Mouse (Mus musculus): ENCODE data around the gene Sorcs1.

Gene Sorcs1

GRCm38 (mm10) chr19:50294205-50294604 is 384.2 kb downstream of the Sorcs1 start:
- no peak for DNase-seq (ENCODE audit: extremely low spot score, low read depth, low spot score)

- peak; percentile 2 for DNase-seq (ENCODE audit: extremely low spot score, low read depth, low spot score)
Observed at GRCm38 (mm10) chr19:50264450-50264849, 414.0 kb downstream of the Sorcs1 start.

GRCm38 (mm10) chr19:50258718-50259413 is 419.6 kb downstream of the Sorcs1 start:
- peak; percentile 42 for DNase-seq (ENCODE audit: extremely low spot score, low read depth, low spot score)

- DNase-seq (ENCODE audit: extremely low spot score, low read depth, low spot score) = no peak
Observed at GRCm38 (mm10) chr19:50220476-50220875, 458.0 kb downstream of the Sorcs1 start.

- no peak for DNase-seq (ENCODE audit: extremely low spot score, low read depth, low spot score)
Observed at GRCm38 (mm10) chr19:50214466-50215228, 463.8 kb downstream of the Sorcs1 start.

GRCm38 (mm10) chr19:50210456-50210855 is 468.0 kb downstream of the Sorcs1 start:
- no peak for DNase-seq (ENCODE audit: extremely low spot score, low read depth, low spot score)

GRCm38 (mm10) chr19:50204341-50204740 is 474.1 kb downstream of the Sorcs1 start:
- no peak for DNase-seq (ENCODE audit: extremely low spot score, low read depth, low spot score)

GRCm38 (mm10) chr19:50196592-50196991 is 481.9 kb downstream of the Sorcs1 start:
- DNase-seq (ENCODE audit: extremely low spot score, low read depth, low spot score) = no peak

GRCm38 (mm10) chr19:50185769-50186715 is 492.4 kb downstream of the Sorcs1 start:
- no peak for DNase-seq (ENCODE audit: extremely low spot score, low read depth, low spot score)

- peak; percentile 26 for DNase-seq (ENCODE audit: extremely low spot score, low read depth, low spot score)
Observed at GRCm38 (mm10) chr19:50184901-50185623, 493.4 kb downstream of the Sorcs1 start.

GRCm38 (mm10) chr19:50178851-50179250 is 499.6 kb downstream of the Sorcs1 start:
- DNase-seq (ENCODE audit: extremely low spot score, low read depth, low spot score) = no peak

- no peak for DNase-seq (ENCODE audit: extremely low spot score, low read depth, low spot score)
Observed at GRCm38 (mm10) chr19:50178151-50178550, 500.3 kb downstream of the Sorcs1 start.

GRCm38 (mm10) chr19:50171849-50172248 is 506.6 kb downstream of the Sorcs1 start:
- DNase-seq (ENCODE audit: extremely low spot score, low read depth, low spot score) = no peak

- no peak for DNase-seq (ENCODE audit: extremely low spot score, low read depth, low spot score)
Observed at GRCm38 (mm10) chr19:50151111-50151510, 527.3 kb downstream of the Sorcs1 start.

GRCm38 (mm10) chr19:50145919-50146318 is 532.5 kb downstream of the Sorcs1 start:
- no peak for DNase-seq (ENCODE audit: extremely low spot score, low read depth, low spot score)

- DNase-seq (ENCODE audit: extremely low spot score, low read depth, low spot score) = no peak
Observed at GRCm38 (mm10) chr19:50141853-50142252, 536.6 kb downstream of the Sorcs1 start.

- no peak for DNase-seq (ENCODE audit: extremely low spot score, low read depth, low spot score)
Observed at GRCm38 (mm10) chr19:50134656-50135055, 543.8 kb downstream of the Sorcs1 start.

GRCm38 (mm10) chr19:50105842-50106585 is 572.4 kb downstream of the Sorcs1 start:
- DNase-seq (ENCODE audit: extremely low spot score, low read depth, low spot score) = no peak

Measured in hindlimb bud, embryonic 11.5 days (tissue).